Mouse (Mus musculus) small intestine, adult 2 months (tissue): ENCODE data around the gene Ccdc69.

Source experiments
- CTCF ChIP-seq: fragments of 200-500 bp; IDR thresholded peaks from 2 replicates; pipeline ENCODE4 v1.5.1; 2012; ENCODE audit warnings: low read depth, mild to moderate bottlenecking, control low read depth, inconsistent platforms, low read length, moderate library complexity, mixed read lengths; ENCODE audit not compliant: insufficient replicate concordance, insufficient read length; ENCODE audit errors: extremely low read depth
- POLR2A ChIP-seq: fragments of 200-500 bp; IDR thresholded peaks from 2 replicates; pipeline ENCODE4 v1.6.1; 2012; ENCODE audit warnings: low read depth, mild to moderate bottlenecking, control low read depth, inconsistent platforms, low read length, moderate library complexity

DNA sequence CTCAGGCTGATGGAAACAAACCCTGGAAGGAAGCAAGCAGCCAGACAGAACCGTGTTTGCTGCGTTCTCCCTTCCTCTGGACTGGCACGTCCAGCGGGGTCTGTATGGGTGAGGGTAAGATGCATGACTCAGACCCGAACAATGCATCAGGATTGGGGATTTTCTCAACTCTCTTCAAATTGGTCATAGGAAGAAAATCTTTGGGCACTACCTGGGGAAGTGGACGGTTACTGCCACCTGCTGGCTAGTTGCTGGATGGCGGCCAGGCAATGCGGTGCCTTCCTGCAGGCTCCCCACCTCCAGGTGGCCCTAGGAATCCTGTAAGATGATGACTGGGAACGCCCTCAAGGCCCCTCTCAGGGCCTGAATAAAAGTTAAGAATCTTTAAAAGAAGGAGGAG is 38.3 kb downstream of the Ccdc69 start:
- TF ChIP-seq CTCF (peak; percentile 93), POLR2A (no peak)
